Mouse (Mus musculus) cortical plate, adult 2 months (tissue): Measurements from ENCODE around the gene Grin3b.

ENCODE experiments used
- CTCF ChIP-seq: fragments of 200-500 bp; IDR thresholded peaks from 2 replicates; pipeline ENCODE4 v1.5.1; 2011; ENCODE audit warnings: mild to moderate bottlenecking, control low read depth, low read length; ENCODE audit not compliant: insufficient read depth; ENCODE audit errors: extremely low read depth
- POLR2A ChIP-seq: fragments of 200-500 bp; IDR thresholded peaks from 2 replicates; pipeline ENCODE4 v1.6.1; 2011; ENCODE audit warnings: mild to moderate bottlenecking, low read length, control low read depth; ENCODE audit not compliant: insufficient read depth; ENCODE audit errors: extremely low read depth

GRCm38 (mm10) chr10:79966886-79967400, 3.6 kb upstream of the Grin3b start:
- TF ChIP-seq CTCF = no peak
- TF ChIP-seq POLR2A = no peak
